Mouse (Mus musculus) telencephalon, adult 2 months (tissue): ENCODE measurements around the gene Dnah14.

Experiments used
- DNase-seq: peaks from one replicate; pipeline ENCODE4 v3.0.0-alpha.2; 2011; ENCODE audit warnings: low read depth, low spot score

Dnah14 gene

DNA sequence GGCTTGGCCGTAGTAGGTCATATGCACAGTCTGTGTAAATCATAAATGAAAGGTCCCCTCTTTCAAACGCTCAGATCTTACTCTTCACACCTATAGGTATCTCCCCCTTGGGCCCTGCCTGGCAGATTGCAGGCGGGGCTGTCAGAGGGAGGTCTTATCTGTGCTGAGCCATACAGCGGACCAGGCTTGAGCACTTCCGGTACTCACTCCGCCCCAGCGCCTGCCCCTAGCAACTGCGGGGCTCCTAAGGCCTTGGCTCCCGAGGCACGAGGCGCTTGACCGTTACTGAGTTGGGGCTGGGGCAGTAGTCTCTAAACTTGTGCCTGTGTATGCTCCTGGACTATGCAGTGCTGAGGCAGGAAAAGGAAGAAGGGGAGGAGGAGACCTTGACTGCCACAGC, at the start of gene Dnah14:
Gene Dnah14 (plus strand): TSS at position 238 of the 400 bp plus-strand sequence.
- DNase-seq = no peak

DNA sequence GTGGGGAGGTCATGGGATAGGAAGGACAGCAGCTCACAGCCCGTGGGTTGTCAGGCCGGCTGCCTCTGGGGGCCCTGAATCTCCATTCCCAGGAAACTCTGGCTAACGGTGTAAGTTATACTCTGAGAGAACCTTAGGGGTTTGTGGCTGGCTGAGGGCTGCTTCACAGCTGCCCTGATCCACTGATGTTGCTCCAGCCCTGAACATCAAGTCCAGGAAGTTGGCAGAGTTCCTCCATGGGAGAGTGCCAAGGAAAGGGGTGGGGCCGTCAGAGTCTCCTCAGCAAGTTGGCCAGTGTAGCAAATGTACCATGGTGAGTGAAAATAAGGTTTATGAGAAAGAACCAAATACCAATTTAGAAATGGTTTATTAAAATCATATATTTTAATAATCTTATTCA, 47.0 kb upstream of the Dnah14 start:
- no peak for DNase-seq

DNA sequence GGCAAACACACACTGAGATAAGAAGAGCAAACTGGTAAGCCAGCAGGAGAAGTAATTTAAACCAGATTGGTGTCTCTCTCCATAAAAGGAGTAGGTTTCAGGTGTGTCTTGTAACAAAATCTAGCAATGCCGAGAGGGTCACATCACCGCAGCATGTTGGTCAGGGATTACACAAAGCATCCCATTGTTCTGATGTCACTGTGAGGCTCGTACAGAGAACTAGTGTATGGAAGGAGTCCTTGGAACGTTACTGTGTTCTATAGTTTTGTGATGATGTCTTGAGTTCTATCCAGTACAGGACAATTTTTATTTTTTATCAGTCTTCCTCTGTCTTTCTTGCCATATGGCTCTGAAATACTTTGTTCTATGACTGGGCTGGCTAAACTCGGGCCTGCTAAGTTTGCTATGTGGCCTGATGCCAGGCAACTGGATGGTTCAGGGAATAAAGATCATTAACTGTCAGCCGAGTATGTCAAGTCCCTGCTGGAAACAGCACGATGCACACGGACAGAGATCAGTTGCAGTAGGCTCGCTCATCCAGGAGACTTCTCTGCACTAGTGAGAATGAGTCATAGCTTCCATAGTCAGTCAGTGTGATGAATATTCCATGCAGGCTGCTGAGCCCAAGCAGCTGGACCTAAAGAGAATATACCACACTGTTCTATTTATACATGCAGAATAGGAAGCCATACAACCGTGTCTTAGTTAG, 41.0 kb upstream of the Dnah14 start:
- peak; percentile 81 for DNase-seq

DNA sequence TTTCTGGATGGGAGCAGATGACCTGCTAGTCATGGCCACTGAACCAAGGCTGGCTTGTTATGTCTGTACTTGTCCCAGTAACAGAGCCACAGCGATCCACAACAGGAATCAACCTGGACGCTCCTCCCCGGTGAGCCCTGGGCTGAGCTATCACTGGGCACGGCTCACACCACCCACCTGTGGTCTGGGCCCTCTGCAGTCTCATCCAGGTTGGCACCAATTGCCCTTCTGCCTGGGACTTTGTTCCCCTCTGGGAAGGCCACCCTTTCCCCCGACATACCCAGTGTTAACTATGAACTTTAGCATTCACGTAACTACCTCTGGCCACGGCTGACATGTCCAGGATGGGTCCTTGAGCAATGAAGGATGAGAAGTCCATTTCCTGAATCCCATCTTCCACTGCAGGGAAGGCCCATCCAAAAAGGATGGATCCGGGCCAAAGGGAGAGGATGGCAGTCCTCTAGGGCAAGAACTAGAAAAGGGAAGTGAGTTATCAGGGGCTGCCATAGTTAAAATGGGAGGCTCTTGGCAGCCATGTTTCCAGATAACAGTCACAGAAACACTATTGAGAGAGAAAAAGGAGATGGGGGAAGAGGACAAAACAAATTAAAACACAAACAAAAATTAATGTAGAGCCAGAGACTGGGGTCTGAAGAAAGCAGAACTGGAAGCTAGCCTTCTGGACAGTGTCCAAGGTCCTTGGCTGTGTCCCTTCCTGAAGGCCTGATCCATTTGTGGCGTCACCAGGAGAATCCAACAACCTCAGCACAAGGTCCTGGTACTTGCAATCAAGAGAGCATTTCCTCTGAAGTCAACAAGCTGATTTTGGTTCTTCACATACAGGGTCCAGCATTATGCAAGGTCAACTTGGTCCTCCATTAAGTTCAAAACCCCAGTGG, 38.5 kb upstream of the Dnah14 start:
- no peak for DNase-seq

DNA sequence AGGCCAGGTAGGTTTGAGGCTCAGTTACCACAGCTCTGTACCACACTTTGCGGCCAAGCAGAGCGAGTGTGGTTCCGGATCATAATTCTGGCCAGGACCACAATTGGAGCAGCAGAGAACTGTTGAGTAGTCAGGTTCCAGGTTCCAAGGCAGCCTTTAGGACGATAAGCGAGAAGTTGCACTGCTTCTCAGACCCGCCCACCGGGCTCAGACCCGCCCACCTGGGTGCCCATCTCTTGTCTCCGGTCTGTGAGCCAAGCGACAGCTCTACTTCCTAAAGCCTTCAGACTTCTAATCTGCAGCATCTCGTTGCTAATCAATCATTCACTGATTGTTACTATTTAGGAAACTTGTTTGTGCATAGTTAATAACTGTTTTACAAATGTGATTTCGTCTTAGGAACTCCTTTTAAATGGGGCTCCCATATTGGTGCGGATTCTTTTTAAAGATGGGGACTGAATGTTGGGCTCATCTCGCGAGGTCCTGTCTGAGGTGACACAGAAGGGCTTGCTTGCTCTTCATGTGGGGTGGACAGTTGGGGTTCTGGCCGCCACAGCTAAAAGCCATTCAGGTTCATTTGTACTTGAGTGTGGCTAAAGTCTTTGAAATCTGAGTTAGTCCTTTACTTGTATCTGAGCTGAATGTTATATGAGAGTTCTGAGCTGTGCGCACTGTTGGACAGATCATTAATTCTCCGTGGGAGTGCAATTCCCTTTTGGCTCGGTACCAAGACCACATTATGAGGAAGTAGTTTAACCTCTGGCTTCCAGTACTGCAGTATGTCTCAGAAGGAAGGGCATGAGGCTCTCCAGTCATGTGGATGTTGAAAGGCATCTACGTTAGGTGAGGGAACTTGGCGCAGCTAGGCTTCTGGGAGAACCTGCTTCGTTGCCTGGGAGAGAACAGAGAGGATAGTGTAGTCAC, 36.3 kb upstream of the Dnah14 start:
- DNase-seq = no peak

DNA sequence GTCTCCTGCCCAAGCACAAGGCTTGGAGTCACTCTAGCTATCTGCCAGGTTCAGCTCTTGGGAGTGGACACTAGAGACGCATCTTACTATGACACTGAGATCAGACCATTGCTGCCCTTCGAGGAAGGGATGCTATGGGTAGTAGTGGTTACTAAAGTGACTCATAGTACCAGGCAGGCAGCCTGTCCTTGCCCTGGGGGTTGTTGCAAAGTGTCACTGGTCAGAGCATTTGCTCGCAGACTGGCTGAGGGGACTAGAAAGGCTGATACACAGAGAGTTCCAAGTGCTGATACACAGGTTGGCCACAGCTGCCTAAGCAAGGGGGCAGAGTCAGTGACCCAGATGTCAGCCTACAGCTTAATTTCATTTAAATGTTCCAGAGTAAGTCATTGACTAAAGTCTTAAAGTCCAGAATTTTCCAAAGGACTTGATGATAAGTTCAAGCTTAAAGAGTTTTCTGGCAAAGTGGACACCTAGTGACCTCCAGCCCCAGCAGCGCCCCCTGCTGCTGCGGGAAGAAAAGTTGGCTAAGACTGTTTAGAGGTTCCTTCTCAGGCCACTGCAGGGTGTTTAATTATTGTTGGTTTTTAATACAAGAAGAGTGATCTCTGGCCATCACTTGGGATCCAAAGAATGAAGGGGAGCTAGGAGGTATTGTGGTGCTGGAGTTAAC, 32.5 kb upstream of the Dnah14 start:
- DNase-seq = no peak

DNA sequence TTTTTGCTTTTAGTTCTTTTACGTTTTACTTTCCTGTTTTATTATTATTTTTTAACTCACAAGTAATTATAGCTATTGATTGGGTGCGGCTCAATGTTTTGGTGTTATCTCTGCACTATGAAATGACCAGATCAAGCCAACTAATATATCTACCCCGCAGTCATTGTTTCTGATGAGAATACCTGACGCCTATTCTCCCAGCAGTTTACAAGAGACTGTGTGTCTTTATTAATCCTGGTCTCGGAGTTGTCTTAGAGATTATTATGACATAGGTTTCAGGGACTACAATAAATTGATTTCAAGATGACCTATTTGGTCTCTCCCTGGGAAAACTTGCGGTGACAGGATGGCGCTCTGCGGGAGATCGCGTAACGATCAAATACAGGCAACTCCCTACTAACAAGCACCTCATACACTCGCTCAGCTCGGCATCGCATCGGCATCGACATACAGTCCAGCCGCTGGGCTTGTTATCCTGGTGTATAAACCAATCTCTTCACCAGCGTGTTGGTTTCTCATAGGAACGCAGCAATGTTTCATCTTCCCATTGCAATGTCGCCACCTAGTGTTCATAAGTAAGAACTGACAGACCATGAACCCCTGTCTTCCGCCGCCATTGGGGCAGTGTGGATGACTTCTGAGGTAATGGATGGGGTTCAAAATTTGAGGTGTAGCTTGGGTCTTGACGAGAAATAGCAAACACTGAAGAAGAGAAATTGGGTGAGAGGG, 31.2 kb upstream of the Dnah14 start:
- no peak for DNase-seq

DNA sequence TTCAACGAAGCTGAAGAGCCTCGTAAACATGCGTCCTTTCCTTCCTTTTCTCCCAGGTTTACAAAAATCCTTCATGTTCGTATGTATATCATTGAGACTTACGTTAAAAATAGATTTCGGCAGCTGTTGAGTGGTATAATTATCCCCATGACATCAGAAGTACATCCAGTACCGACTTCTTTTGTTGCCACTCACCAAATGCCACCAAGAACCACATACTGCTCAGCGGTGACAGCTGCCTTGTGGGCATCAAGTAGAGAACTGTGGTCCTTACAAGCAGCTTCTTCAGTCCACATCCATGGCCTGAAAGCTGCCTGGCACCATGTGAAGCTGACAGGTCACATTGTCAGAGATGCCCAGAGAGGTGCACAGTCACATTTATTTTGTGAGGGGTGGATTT, 26.4 kb upstream of the Dnah14 start:
- peak; percentile 69 for DNase-seq

DNA sequence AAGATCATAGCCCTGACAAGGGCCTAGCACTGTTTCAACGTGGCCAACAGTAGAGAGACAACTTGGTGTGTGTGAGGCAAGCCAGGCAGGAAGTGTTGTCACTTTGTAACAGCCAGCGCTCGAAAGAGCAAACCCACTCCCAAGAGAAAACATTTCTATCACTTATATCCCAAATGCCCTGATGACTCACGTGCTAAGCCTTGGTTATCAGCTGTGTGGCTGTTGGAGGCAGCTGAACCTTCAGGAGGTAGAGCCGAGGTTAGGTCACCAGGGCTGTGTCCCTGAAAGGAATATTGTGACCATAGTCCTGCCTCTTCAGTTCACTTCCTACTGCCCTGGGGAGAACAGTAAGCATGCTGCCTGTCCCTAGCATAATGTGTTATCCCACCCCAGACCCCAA, 25.5 kb upstream of the Dnah14 start:
- DNase-seq = no peak

DNA sequence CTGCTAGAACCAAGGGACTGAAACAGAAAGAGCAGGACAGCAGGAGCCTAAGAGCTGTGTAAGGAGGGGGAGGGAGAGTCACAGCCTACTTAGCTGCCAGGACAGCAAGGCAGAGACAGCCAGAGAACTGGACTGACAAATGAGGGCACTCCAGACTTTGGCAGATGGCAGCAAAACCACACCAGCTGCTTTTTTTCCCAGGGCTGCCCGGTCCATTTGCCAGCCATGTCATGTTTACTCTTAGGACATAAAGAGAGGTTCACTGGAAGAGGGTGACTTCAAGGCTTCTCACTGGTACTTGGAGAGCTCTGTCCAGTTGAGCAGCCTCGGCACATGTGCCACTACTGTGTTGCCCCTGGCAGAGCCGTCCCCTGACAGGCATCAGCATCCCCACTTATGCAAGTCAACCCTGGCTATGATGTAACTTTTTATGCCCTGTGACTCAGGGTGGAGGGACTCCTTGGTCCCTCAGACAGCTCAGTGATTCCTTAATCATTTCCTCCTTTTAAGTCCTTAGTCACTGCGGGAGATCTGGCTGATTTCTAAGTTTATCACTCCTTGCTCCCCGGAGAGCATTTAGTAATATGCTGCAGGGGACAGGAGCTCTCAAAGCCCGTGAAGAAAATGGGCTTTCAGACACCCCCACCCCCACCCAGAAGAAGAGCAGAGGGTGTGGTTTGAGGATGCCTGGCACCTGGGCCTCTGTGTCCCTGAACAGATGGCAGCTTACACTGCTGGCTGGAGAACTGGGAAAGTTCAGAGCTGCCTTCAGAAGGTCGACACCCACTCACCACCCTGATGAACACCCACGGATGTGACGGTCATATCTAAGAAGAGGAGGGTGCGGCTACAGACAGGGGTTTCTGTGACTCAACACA, 23.6 kb upstream of the Dnah14 start:
- no peak for DNase-seq

DNA sequence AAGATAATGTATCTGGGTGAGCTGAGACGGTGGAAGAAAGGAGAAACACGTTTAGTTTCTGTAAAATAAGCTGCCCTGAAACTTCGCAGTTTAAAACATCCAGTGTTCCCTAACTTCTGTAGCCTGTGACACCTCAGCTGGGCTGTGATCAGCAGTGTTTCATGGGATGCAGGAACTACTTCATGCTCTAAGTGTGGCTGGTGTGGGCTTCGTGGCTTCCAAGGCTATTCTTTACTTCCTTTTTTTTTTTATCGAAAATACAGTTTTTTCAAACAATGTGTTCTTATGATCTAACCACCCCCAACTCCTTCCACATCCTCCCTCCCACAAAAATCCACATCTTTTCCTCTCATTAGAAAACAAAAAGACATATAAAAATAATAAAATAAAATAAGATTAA, 20.9 kb upstream of the Dnah14 start:
- DNase-seq = no peak

DNA sequence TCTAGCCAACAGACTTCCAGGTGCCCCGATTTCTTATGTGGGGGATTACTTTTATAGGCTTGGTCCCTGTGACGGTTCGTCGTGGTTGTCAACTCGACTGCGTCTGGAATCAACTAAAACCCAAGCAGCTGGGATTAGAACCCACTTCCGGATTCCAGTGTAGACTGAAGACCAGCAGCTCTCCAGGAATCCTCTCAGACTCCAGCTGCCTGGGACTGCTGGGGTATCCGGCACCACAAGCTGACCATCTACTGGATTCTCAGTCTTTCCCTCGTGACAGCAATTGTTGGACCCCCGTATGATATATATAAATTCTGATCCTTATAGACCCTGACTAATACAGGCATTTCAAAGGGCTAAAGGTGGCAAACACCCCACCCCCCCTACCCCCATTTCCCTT, 16.7 kb upstream of the Dnah14 start:
- no peak for DNase-seq

DNA sequence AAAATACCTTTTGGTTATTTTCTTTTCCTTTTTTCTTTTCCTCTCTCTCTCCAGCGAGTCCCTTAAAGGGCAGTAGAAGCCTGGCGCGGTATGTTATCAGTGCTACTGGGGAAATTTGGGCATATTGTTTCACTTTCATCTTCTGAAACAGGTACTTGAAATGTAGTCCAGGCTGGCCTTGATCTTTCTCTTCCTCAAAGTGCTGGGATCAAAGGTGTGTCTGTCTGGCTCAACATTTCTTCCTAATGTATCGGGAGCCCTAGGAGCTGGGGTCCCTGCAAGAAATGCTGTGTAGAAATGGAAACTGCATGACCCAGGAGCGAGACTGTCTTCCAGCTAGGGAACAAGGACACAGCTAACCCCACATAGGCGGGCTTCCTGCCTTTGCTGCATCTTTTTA, 16.0 kb upstream of the Dnah14 start:
- no peak for DNase-seq

DNA sequence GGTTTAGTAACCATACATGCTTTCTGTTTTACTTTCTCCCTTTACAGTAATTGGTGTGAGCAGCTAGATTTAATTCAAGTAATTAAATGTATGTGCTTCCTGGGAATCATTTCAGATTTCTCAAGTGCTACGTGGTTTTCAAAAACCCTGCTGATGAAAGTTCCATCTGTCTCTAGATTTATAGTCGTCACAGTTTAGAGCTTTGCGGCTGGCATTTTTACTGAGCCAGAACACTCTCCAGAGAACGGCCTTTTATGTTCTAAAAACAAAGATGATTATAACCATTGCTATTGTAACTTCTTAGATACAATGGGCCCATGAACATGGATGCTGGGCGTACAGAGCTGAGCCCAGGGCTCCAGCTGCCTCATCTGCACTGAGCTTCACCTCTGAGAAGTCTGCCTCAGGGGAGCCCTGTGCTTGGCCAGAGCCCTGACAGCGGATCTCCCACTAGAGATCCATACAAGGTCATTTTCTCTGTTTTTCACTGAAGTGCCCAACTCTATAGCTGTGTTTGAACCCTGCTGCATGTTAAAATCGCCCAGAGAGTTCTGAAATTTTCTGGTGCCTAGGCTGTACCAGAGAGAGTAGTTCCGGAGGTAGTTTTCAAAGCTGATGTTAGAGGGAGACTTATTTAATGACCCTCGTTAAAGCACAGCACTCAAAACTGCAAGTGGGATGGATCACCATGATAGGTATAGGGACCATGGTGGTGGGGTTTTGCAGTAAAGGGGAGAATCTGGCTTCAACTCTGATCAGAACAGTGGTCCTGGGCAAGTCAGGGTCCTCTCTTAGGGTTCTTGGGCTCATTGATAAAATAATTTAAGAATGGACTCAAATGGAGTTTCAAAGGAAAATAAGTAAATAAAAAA, 15.2 kb upstream of the Dnah14 start:
- DNase-seq = peak; percentile 52

DNA sequence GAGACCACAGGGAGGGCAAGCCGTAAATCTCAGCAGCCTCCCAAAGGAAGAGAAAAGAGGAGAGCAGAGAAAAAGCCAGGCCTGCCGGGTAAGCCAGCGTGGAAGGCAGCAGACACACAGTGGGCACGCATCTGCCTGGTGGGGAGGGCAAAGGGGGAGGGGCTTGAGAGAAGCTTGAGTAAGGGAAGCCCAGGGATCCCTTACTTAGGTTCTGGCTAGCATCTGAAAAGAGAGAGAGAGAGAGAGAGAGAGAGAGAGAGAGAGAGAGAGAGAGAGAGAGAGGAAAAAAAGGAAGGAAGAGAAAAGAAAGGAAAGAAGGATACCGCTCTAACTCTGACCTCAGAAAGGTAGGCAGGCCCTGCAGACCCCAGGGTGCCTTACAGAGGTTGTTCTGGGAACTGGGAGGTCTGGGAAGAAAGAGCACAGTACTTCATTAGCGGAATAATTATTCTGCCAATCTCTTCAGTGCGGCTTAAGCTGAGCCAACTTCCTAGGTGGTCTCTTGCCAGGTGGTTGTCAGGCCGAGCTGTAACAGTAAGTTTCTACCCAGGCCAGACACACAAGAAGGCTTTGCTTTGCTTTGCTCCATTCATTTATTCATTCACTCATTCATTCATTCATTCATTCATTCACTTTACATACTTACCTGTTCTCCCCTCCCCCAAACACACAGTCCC, 14.5 kb upstream of the Dnah14 start:
- no peak for DNase-seq

DNA sequence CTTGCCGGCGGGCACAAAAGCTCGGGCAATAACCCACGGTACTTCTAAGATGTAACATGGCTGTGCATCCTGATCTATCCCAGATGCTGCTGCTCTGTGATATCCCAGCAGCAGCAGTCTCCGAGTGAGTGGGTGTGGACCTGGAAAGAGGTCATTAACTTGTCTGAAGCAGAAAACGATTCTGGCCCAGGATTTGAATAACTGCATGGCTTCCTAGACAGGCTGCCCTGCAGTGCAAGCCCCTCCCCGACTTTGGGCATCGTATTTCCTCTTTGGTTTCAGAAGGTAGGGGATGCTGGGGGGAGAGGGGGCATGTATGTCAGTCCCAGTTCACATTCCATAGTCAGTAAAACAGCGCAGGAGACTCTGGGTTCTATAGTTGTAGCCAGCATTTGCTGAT, 6.9 kb upstream of the Dnah14 start:
- no peak for DNase-seq

DNA sequence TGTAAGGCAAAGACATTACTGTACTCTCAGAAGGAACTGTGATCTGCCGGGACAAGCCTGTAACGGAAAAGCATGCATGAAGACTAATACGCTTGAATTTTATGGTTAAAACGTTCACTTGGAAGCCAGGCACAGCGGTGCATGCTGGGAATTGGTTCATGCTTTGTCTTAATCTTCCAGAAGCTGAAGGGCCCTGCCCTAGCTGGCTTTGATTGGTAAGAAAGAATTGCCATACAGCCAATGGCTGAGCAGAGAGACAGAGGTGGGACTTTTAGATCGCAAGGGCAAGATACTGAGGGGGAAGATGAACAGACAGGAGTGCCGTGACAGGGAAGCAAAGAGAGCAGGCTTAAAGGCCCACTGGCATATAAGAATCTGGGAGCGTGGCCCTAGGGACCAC, 6.8 kb downstream of the Dnah14 start:
- no peak for DNase-seq

DNA sequence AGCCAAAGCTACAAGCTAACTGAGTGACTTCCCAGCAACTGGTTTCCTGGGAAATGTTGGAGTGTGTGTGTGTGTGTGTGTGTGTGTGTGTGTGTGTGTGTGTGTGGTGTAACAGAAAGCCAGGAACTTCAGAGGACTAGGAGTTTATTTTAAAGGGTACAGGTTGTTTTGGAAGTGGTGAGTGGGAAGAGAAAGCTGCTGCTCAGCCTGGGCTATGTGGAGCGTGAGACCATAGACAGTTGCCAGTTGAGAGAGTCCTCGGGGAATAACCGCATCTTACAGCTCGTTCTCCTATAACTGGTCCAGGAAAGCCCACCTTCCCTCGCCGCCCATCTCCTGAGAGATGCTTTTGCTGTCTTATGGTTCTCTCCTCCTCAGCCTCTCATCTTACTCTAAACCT, 12.8 kb downstream of the Dnah14 start:
- DNase-seq = peak; percentile 23
